14 mouse cellular contexts compared by ENCODE assay signal in genomic region chr7:127134821-127135447, GRCm38 (mm10). TPM values are rescaled to one million over a fixed set of nuclear protein-coding genes. Genes with fewer than 3 reads are reported as not detected.
A peak's percentile ranks its signal among the peaks of the same experiment; 100 is the strongest.
DNase-seq lines count a peak whose midpoint lies in the region; ATAC-seq lines count a peak whose summit lies in the region.
"Had no signal": no experiment of that assay in that cellular context is flagged by ENCODE, and none has a peak within 500 bp of the region (broad histone marks: within the 10 kb centered on the region; RNA-seq: fewer than 3 reads in every experiment).

No protein-coding gene starts in this region.

- H3K4me1 ChIP-seq in liver, embryonic 16.5 days (ENCODE audit: control insufficient read depth, low read depth, low read length), result peaks cover 49% of the 10 kb centered on the region
- H3K4me1 ChIP-seq: embryonic facial prominence, embryonic 10.5 days; neural tube, embryonic 12.5 days; stomach, embryonic 15.5 days had no signal

- H3K4me3 ChIP-seq in liver, embryonic 16.5 days (ENCODE audit: low read depth, low read length), result peak overlapping the region; percentile 14
- H3K4me3 ChIP-seq: embryonic facial prominence, embryonic 10.5 days; neural tube, embryonic 12.5 days; stomach, embryonic 15.5 days had no signal

- peak overlapping the region; percentile 60 for H3K27ac ChIP-seq in liver, embryonic 16.5 days (ENCODE audit: low read length)
- H3K27ac ChIP-seq: embryonic facial prominence, embryonic 10.5 days; neural tube, embryonic 12.5 days; stomach, embryonic 15.5 days had no signal

- 36% methylated on average over 11 of the region's 11 CpGs for WGBS in liver, embryonic 16.5 days (ENCODE audit: insufficient replicate concordance)

- no peaks in the 10 kb centered on the region for H3K36me3 ChIP-seq in liver, embryonic 16.5 days (ENCODE audit: control insufficient read depth, insufficient read depth)
- H3K36me3 ChIP-seq: embryonic facial prominence, embryonic 10.5 days; neural tube, embryonic 12.5 days; stomach, embryonic 15.5 days had no signal

- no peaks in the 10 kb centered on the region for H3K9me3 ChIP-seq in liver, embryonic 16.5 days (replicated peaks; ENCODE audit: control insufficient read depth, low read length)
- H3K9me3 ChIP-seq: embryonic facial prominence, embryonic 10.5 days; neural tube, embryonic 12.5 days; stomach, embryonic 15.5 days had no signal

- H3K27me3 ChIP-seq in liver, embryonic 16.5 days (ENCODE audit: control insufficient read depth, insufficient read depth, low read depth, low read length), result no peaks in the 10 kb centered on the region
- H3K27me3 ChIP-seq: neural tube, embryonic 12.5 days; stomach, embryonic 15.5 days had no signal

- DNase-seq in CD4-positive helper T cell, adult 2 months (ENCODE audit: low read depth, low spot score), result peak; percentile 66
- DNase-seq in spleen, postnatal 14 days (ENCODE audit: low spot score in 2 of 2), result peak; percentile 33 to 47
- DNase-seq in adrenal gland, postnatal 25 days, result no peak
- DNase-seq in urinary bladder, adult 2 months (ENCODE audit: low spot score), result no peak
- DNase-seq in kidney, postnatal 36 days, result no peak
- no peak for DNase-seq in layer of hippocampus, postnatal 14 days (ENCODE audit: low spot score in 2 of 2)
- DNase-seq: lung, adult 18-20 months had no signal

- H3K9ac ChIP-seq in liver, embryonic 16.5 days (ENCODE audit: low read depth, low read length), result no peak overlapping the region
- H3K9ac ChIP-seq: neural tube, embryonic 12.5 days; stomach, embryonic 15.5 days had no signal

- H3K4me2 ChIP-seq in liver, embryonic 16.5 days (ENCODE audit: low read depth, low read length), result peak overlapping the region; percentile 56
- H3K4me2 ChIP-seq: neural tube, embryonic 12.5 days; stomach, embryonic 15.5 days had no signal

- ATAC-seq in activated CD4-positive, CD25-positive, alpha-beta regulatory T cell, adult 4 months, result peak; percentile 13
- ATAC-seq in liver, embryonic 16.5 days (ENCODE audit: low read depth), result no peak; the same call in 1 of the 2 replicates

RNA-seq across cellular contexts. Expression of gene Spn, which starts 2.7 kb away (rescaled TPM):
- 100 to 1,000 TPM; 157 to 159 TPM for polyA plus RNA-seq in activated CD4-positive, CD25-positive, alpha-beta regulatory T cell, adult 4 months (2017; shearing (Covaris generic))
- polyA plus RNA-seq in liver, embryonic 16.5 days (2015; fragmentation: Nextera tagmentation; extraction: Ambion mirVana), result 5.5 and 6.3 TPM in 2 replicates
- total RNA-seq in adrenal gland, postnatal 25 days (2021), result 0.55 and 1.0 TPM in 2 replicates
- polyA plus RNA-seq in urinary bladder, adult 2 months (2012; rRNA removed), result 1.2 and 1.9 TPM in 2 replicates
- total RNA-seq in layer of hippocampus, postnatal 14 days (2021), result under 1 TPM; 0.65 to 0.95 TPM

RNA-seq across cellular contexts. Expression of gene Qprt, which starts 12.9 kb away (rescaled TPM):
- 10 to 100 TPM in 1 of 2 experiments, 1 to 10 TPM in 1; 9.2 to 11.7 TPM for polyA plus RNA-seq in activated CD4-positive, CD25-positive, alpha-beta regulatory T cell, adult 4 months (2017; shearing (Covaris generic))
- polyA plus RNA-seq in liver, embryonic 16.5 days (2015; fragmentation: Nextera tagmentation; extraction: Ambion mirVana), result 74.1 and 76.6 TPM in 2 replicates
- 0.21 TPM in 1 of 2 replicates, not detected in the other for total RNA-seq in adrenal gland, postnatal 25 days (2021)
- 0.80 and 0.81 TPM in 2 replicates for polyA plus RNA-seq in urinary bladder, adult 2 months (2012; rRNA removed)
- total RNA-seq in layer of hippocampus, postnatal 14 days (2021), result under 1 TPM; 0.19 to 0.76 TPM

RNA-seq across cellular contexts. Expression of gene AI467606, which starts 43.8 kb away (rescaled TPM):
- polyA plus RNA-seq in activated CD4-positive, CD25-positive, alpha-beta regulatory T cell, adult 4 months (2017; shearing (Covaris generic)), result 100 to 1,000 TPM; 258 to 336 TPM
- polyA plus RNA-seq in liver, embryonic 16.5 days (2015; fragmentation: Nextera tagmentation; extraction: Ambion mirVana), result 8.1 and 8.7 TPM in 2 replicates
- total RNA-seq in adrenal gland, postnatal 25 days (2021), result 0.43 and 1.1 TPM in 2 replicates
- polyA plus RNA-seq in urinary bladder, adult 2 months (2012; rRNA removed), result 4.4 and 6.0 TPM in 2 replicates
- 1 to 10 TPM; 1.1 to 2.7 TPM for total RNA-seq in layer of hippocampus, postnatal 14 days (2021)

RNA-seq across cellular contexts. Expression of gene Zg16, which starts 47.8 kb away (rescaled TPM):
- polyA plus RNA-seq in activated CD4-positive, CD25-positive, alpha-beta regulatory T cell, adult 4 months (2017; shearing (Covaris generic)), result not detected
- 0.58 TPM in 1 of 2 replicates, not detected in the other for polyA plus RNA-seq in liver, embryonic 16.5 days (2015; fragmentation: Nextera tagmentation; extraction: Ambion mirVana)
- total RNA-seq in adrenal gland, postnatal 25 days (2021), result not detected in 2 replicates
- polyA plus RNA-seq in urinary bladder, adult 2 months (2012; rRNA removed), result 0.15 and 0.34 TPM in 2 replicates
- total RNA-seq in layer of hippocampus, postnatal 14 days (2021), result not detected
- total RNA-seq: layer of hippocampus, postnatal 10 days had no signal
- polyA plus RNA-seq: embryonic facial prominence, embryonic 10.5 days; heart, embryonic 14.5 days; neural tube, embryonic 12.5 days had no signal

Comparison
In these comparisons a context has a peak if more than half of its experiments do, and no peak if none do; other contexts are left out.
1. DNase-seq: peak in CD4-positive helper T cell, adult 2 months (single experiment) and spleen, postnatal 14 days (2 of 2); none in adrenal gland, postnatal 25 days (single experiment), urinary bladder, adult 2 months (single experiment), kidney, postnatal 36 days (0 of 2) and layer of hippocampus, postnatal 14 days (0 of 2).
2. RNA of gene Spn, which starts 2.7 kb away (polyA plus RNA-seq): 157 to 159 TPM in activated CD4-positive, CD25-positive, alpha-beta regulatory T cell, adult 4 months; 5.5 to 6.3 TPM in liver, embryonic 16.5 days and 1.2 to 1.9 TPM in urinary bladder, adult 2 months; every median in the first group is over 10 times any median in the second.
3. RNA of gene AI467606, which starts 43.8 kb away (polyA plus RNA-seq): 258 to 336 TPM in activated CD4-positive, CD25-positive, alpha-beta regulatory T cell, adult 4 months; 8.1 to 8.7 TPM in liver, embryonic 16.5 days and 4.4 to 6.0 TPM in urinary bladder, adult 2 months; every median in the first group is over 10 times any median in the second.